Mouse (Mus musculus) kidney, postnatal 0 days (tissue): ENCODE data around the gene Ubtd1. TPM values are rescaled to one million over a fixed set of nuclear protein-coding genes. Genes with fewer than 3 reads are reported as not detected.

ENCODE experiments used
- ATAC-seq: fragments of 200-750 bp; cut with Nextera tagmentation; replicated peaks from 2 replicates; pipeline ENCODE4 v1.8.0; 2017; ENCODE audit warnings: low read depth, moderate number of reproducible peaks, moderate TSS enrichment, moderate library complexity; ENCODE audit not compliant: low FRiP score
- DNase-seq: peaks from one replicate; pipeline ENCODE4 v3.0.0-alpha.2; 2016; ENCODE audit warnings: low spot score
- H3K27ac ChIP-seq: fragments of 300-500 bp; sonication (generic); 2 replicates; pipeline ENCODE4 v1.5.1; 2014; ENCODE audit warnings: mild to moderate bottlenecking
- H3K27me3 ChIP-seq: fragments of 300-500 bp; sonication (generic); 2 replicates; pipeline ENCODE4 v1.6.1; 2014; ENCODE audit warnings: low read length, mixed read lengths; ENCODE audit not compliant: insufficient read depth
- H3K36me3 ChIP-seq: fragments of 300-500 bp; sonication (generic); 2 replicates; pipeline ENCODE4 v1.6.1; 2014; ENCODE audit warnings: low read length, mixed read lengths; ENCODE audit not compliant: insufficient read depth
- H3K4me1 ChIP-seq: fragments of 300-500 bp; sonication (generic); replicated peaks from 2 replicates; pipeline ENCODE4 v1.6.1; 2014; ENCODE audit warnings: antibody characterized with exemption, low read length, mixed read lengths; ENCODE audit not compliant: insufficient read depth
- H3K4me2 ChIP-seq: fragments of 300-500 bp; sonication (generic); 2 replicates; pipeline ENCODE4 v1.6.1; 2014; ENCODE audit warnings: mild to moderate bottlenecking, low read length, moderate library complexity, mixed read lengths
- H3K4me3 ChIP-seq: fragments of 300-500 bp; sonication (generic); replicated peaks from 2 replicates; pipeline ENCODE4 v1.5.1; 2014; ENCODE audit warnings: low read depth, low read length
- H3K9ac ChIP-seq: fragments of 300-500 bp; sonication (generic); 2 replicates; pipeline ENCODE4 v1.6.1; 2014; ENCODE audit warnings: low read depth, low read length
- H3K9me3 ChIP-seq: fragments of 300-500 bp; sonication (generic); replicated peaks from 2 replicates; pipeline ENCODE4 v1.6.1; 2016; ENCODE audit warnings: low read length, inconsistent platforms, mixed read lengths
- CTCF ChIP-seq: IDR thresholded peaks from 2 replicates; pipeline ENCODE4 v1.5.1; 2016; ENCODE audit warnings: antibody characterized with exemption, low read depth, mild to moderate bottlenecking, moderate library complexity
- WGBS: fragments of 180-500 bp; shearing (Covaris S2); extraction: QIAGEN DNeasy Blood & Tissue Kit; methylation state at CpG from one replicate; pipeline ENCODE4 v1.1.7; 2014; 5-methylcytosine and 5-hydroxymethylcytosine counted together
- polyA plus RNA-seq: library from polyadenylated mRNA; unstranded; fragments of >200 nt; fragmentation: Nextera tagmentation; extraction: Ambion mirVana; gene quantifications from 2 replicates; pipeline ENCODE4 v1.2.1, GENCODE M21; 2015

The Ubtd1 gene
- polyA plus RNA-seq, 1 experiment from 2014 or later: 36.6 TPM

- H3K27ac ChIP-seq: peak within 1 kb of the TSS; percentile 95
- DNase-seq: peak; percentile 99
- H3K4me3 ChIP-seq: peak within 1 kb of the TSS; percentile 86
- H3K27me3 ChIP-seq: no peaks in the 10 kb centered on the region
- no peaks in the 10 kb centered on the region for H3K9me3 ChIP-seq
- H3K9ac ChIP-seq: peak within 1 kb of the TSS; percentile 85
- under 1% methylated on average over 68 of the region's 68 CpGs for WGBS
- peak within 1 kb of the TSS; percentile 74 for H3K4me2 ChIP-seq
- TF ChIP-seq CTCF: peak; percentile 45
- no peaks in the 10 kb centered on the region for H3K36me3 ChIP-seq
- peak; percentile 95 for ATAC-seq
- 0 out of 2 replicates have a peak, but pooled peaks cover 3% of the 10 kb centered on the region for H3K4me1 ChIP-seq
Measured at GRCm38 (mm10) chr19:41980819-41981594, 556 bp upstream of the Ubtd1 start, which contains the start of gene Mms19. Gene Mms19, minus strand, starts transcription at chr19:41981157.

DNA sequence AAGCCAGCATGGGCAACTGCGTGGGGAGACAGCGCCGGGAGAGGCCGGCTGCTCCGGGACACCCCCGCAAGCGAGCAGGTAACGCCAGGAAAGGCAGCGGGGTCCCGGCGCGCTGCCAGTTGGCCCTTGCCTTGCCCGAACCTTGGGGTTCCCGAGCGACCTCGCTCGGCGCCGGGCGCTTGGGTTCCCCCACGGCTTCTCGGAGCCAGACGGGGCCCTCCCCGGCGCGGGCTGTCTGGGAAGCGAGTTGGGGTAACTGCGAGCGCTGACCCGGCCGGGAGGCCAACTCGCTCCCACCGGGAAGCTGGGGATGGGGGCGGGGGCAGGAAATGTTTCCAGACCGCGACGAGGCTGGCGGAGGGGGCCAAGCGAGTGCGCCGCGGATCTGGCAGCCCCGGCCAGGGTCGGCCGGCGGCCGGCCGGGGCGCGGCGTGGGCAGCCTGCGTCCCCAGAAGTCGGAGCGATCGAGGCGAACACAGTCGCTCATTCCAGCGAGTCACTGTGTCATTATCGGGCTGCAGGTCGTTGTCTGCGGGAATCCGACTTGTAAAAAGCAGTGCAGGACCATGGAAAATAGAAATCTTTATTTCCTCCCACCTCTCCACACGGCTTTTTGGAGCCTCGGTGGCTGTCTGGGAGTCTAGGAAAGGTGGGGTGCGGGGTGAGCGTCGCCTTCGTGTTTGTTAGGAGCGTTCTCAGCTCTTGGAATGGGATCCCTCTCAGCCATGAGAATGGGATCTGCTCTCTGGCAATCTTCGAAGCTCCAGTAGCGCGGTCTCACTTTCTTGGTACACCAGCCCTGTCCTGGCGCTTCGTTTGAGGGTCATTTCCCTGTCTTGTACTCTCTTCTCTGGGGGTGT, 598 bp downstream of the Ubtd1 start:
- H3K9me3 ChIP-seq: no peaks in the 10 kb centered on the region
- under 1% methylated on average over 70 of the region's 74 CpGs for WGBS
- no peak for TF ChIP-seq CTCF
- peak overlapping the region; percentile 67 for H3K4me2 ChIP-seq
- no peaks in the 10 kb centered on the region for H3K27me3 ChIP-seq
- peak overlapping the region; percentile 85 for H3K9ac ChIP-seq
- H3K4me1 ChIP-seq: 0 out of 2 replicates have a peak, but pooled peaks cover 3% of the 10 kb centered on the region
- ATAC-seq (no peak; the same call in 1 of the 2 replicates), DNase-seq (peak; percentile 35)
- H3K36me3 ChIP-seq: no peaks in the 10 kb centered on the region
- H3K4me3 ChIP-seq: peak overlapping the region; percentile 86
- peak overlapping the region; percentile 95 for H3K27ac ChIP-seq

- peak overlapping the region; percentile 95; the same call in 1 of the 2 replicates for H3K27ac ChIP-seq
- H3K27me3 ChIP-seq: no peaks in the 10 kb centered on the region
- H3K9ac ChIP-seq: peak overlapping the region; percentile 85
- ATAC-seq: no peak
- no peak for TF ChIP-seq CTCF
- H3K4me1 ChIP-seq: 0 out of 2 replicates have a peak, but pooled peaks cover 3% of the 10 kb centered on the region
- H3K4me2 ChIP-seq: peak overlapping the region; percentile 67
- H3K4me3 ChIP-seq: peak overlapping the region; percentile 86
- DNase-seq: peak; percentile 50
- WGBS: 4% methylated on average over 4 of the region's 4 CpGs
- H3K36me3 ChIP-seq: no peaks in the 10 kb centered on the region
- H3K9me3 ChIP-seq: no peaks in the 10 kb centered on the region
Measured at GRCm38 (mm10) chr19:41982791-41983150, 1.2 kb downstream of the Ubtd1 start.

GRCm38 (mm10) chr19:41985994-41986393, 4.4 kb downstream of the Ubtd1 start:
- TF ChIP-seq CTCF: no peak
- no peaks in the 10 kb centered on the region for H3K27me3 ChIP-seq
- no peaks in the 10 kb centered on the region for H3K36me3 ChIP-seq
- no peak for DNase-seq
- ATAC-seq: no peak
- no peak overlapping the region for H3K4me3 ChIP-seq
- H3K4me1 ChIP-seq: 0 out of 2 replicates have a peak, but pooled peaks cover 3% of the 10 kb centered on the region
- no peak overlapping the region for H3K9ac ChIP-seq
- H3K27ac ChIP-seq: no peak overlapping the region
- no peak overlapping the region for H3K4me2 ChIP-seq
- WGBS: 95% methylated on average over 5 of the region's 5 CpGs
- H3K9me3 ChIP-seq: no peaks in the 10 kb centered on the region

DNA sequence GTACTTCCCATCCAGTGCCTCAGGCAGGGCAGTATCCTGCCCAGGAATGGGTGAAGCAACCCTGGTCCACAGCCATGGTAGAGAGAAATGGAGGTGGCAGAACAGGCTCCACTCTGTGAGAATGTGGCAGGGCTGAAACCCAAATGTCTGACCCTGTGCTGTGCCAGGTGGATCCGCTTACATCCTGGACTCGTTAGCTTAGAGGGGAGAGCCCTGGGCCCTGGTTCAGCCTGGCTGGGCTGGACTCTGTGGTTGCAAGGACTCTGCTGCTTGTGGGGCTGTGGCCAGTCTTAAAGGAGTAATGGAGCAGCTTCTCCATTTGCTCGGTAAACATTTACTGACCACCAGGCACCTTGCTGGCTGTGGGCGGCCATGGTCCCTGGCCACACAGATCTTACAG, 5.6 kb downstream of the Ubtd1 start:
- DNase-seq (peak; percentile 60), ATAC-seq (peak; percentile 37)
- peaks cover 10% of the 10 kb centered on the region; the same call in 1 of the 2 replicates for H3K4me1 ChIP-seq
- no peak overlapping the region for H3K4me3 ChIP-seq
- H3K9ac ChIP-seq: no peak overlapping the region
- WGBS: 48% methylated on average over 4 of the region's 4 CpGs
- no peak for TF ChIP-seq CTCF
- H3K27me3 ChIP-seq: no peaks in the 10 kb centered on the region
- H3K4me2 ChIP-seq: no peak overlapping the region
- H3K36me3 ChIP-seq: no peaks in the 10 kb centered on the region
- H3K9me3 ChIP-seq: no peaks in the 10 kb centered on the region
- peak overlapping the region; percentile 54; the same call in 1 of the 2 replicates for H3K27ac ChIP-seq

- no peak overlapping the region for H3K4me2 ChIP-seq
- no peak for DNase-seq
- ATAC-seq: no peak
- WGBS: 70% methylated on average over 6 of the region's 6 CpGs
- no peaks in the 10 kb centered on the region for H3K9me3 ChIP-seq
- no peaks in the 10 kb centered on the region for H3K27me3 ChIP-seq
- no peak overlapping the region for H3K9ac ChIP-seq
- no peaks in the 10 kb centered on the region for H3K36me3 ChIP-seq
- no peak overlapping the region for H3K27ac ChIP-seq
- no peak for TF ChIP-seq CTCF
- H3K4me3 ChIP-seq: no peak overlapping the region
- H3K4me1 ChIP-seq: peaks cover 26% of the 10 kb centered on the region
Measured at GRCm38 (mm10) chr19:41989810-41990209, 8.2 kb downstream of the Ubtd1 start.
